Mouse (Mus musculus) G1E (cell line): ENCODE measurements at regions not wholly inside any gene's neighbourhood (a gene's known extent, or its start where the extent isn't known, plus 50 kb on each side); places are given as distances from the start of the nearest gene placed in this dataset.

ENCODE experiments used
- CTCF ChIP-seq: IDR thresholded peaks from 2 replicates; pipeline ENCODE4 v1.5.1; 2012; ENCODE audit warnings: low read depth, low read length, inconsistent platforms, mixed read lengths
- GATA1 ChIP-seq: IDR thresholded peaks from 2 replicates; pipeline ENCODE4 v1.6.1; 2012; ENCODE audit warnings: borderline replicate concordance, low read length, inconsistent platforms, mixed read lengths
- GATA2 ChIP-seq: IDR thresholded peaks from 2 replicates; pipeline ENCODE4 v1.6.1; 2012; ENCODE audit warnings: low read depth, low read length, inconsistent platforms, borderline replicate concordance
- POLR2AphosphoS5 ChIP-seq: IDR thresholded peaks from 2 replicates; pipeline ENCODE4 v1.6.1; 2012; ENCODE audit warnings: low read depth, low read length, inconsistent platforms; ENCODE audit not compliant: insufficient replicate concordance
- TAL1 ChIP-seq: conservative IDR thresholded peaks from 2 replicates; pipeline ENCODE4 v1.6.1; 2012; ENCODE audit warnings: low read depth, low read length, inconsistent platforms, mixed read lengths

DNA sequence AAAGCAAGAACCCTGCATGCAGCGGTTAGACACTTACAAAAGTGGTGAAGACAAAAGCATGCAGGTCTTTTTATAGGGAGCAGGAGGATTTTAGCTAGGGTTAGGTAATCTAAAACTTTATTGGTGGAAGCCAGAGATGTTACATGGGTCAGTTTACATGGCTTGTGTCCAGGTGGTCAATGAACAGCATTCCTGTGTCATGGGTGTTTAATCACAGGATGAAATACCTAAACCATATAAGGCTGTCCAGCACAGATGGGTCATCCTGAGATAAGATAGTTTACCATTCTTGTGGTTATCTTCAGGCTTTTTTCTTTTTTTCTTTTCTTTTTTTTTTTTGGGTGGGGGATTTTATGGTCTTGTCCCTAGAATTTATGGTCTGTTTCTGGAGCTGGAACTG lies 703.3 kb upstream of the 4930444P10Rik start:
- no peak for TF ChIP-seq CTCF
- TF ChIP-seq GATA2, result no peak
- no peak for TF ChIP-seq GATA1
- TF ChIP-seq POLR2AphosphoS5, result no peak
- no peak for TF ChIP-seq TAL1
